Mouse (Mus musculus) left cerebral cortex, adult 9 months (tissue): Measurements from ENCODE around the gene Inha.

Source experiments
- DNase-seq, 2 experiments: peaks; one replicate each; pipeline ENCODE4 v3.0.0; 2022; ENCODE audit warnings: low spot score in 2 of 2

Gene Inha

DNA sequence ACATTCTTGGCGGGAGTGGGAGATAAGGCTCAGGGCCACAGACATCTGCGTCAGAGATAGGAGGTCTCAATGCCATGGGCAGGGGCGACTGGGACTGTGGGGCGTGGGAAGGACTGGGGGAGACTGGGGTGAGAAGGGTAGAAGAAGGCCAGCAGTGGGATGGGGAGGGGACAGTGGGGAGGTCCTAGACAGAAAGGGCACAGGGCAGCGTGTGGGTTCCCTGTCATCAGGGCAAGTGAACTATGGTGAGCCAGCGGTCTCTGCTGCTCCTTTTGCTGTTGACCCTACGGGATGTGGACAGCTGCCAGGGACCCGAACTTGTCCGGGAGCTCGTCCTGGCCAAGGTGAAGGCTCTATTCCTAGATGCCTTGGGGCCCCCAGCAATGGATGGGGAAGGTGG, at the start of gene Inha:
Gene Inha, plus strand, starts transcription at position 72 of the 400 bp plus-strand sequence.
- DNase-seq = no peak

GRCm38 (mm10) chr1:75457710-75458024, 49.2 kb upstream of the Inha start:
- no peak for DNase-seq

DNA sequence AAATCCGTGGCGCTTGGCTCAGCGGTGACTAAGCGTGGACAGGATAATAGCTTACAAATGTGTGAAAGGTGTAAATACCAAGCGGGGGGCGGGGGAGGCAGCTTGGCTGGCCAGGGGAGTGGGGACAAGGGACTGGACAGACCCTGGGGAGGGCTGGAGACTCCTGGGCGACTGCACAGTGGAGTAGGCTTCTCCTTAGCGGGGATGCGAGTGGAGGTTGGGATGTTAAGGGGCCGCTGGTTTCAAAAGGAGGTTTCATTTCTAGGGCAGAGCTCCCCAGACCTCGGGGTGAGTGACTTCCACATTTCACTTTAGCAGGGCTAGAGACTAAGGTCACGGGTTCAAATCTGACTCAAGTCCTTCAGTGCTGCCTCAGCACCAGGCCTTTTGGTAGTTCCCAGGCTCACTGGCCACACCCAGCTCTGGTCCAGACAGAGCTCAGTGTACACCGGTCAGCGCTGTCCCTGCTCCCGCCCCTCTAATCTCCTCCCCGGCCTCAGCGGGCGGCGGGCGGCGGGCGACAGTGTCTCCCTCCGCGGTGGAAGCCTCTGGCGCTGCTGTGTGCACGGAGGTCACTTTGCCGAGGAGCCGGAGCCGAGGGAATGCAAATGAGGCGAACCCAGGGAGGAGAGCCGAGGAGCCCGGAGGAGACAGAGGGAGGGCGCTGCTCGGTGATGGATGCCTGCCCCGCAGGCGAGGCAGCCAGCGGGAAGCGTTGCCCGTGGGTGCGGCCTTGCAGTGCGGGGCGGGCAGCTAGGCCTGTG, 48.7 kb upstream of the Inha start:
- DNase-seq = no peak

GRCm38 (mm10) chr1:75458789-75459684, 47.8 kb upstream of the Inha start:
- peak in 1 of 2 experiments; percentile 79 for DNase-seq

- no peak for DNase-seq
Observed at GRCm38 (mm10) chr1:75460297-75460696, 46.6 kb upstream of the Inha start.

DNA sequence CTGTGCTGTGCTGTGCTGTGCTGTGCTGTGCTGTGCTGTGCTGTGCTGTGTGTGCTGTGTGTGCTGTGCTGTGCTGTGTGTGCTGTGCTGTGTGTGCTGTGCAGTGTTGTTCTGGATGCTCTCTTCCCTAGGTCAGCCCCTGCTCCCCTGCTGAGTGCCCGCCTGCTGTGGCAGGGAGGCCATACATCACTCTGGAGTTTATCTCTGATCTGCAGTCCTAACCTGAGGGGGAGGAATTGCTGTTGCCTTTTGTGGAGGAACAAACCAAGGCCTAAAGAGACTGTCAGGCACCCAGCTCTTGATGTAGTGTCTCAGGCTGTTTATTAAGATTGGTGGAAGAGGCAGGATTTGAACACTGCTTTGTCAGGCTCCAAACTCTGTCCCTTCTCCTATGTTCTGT, 44.2 kb upstream of the Inha start:
- DNase-seq = no peak

DNA sequence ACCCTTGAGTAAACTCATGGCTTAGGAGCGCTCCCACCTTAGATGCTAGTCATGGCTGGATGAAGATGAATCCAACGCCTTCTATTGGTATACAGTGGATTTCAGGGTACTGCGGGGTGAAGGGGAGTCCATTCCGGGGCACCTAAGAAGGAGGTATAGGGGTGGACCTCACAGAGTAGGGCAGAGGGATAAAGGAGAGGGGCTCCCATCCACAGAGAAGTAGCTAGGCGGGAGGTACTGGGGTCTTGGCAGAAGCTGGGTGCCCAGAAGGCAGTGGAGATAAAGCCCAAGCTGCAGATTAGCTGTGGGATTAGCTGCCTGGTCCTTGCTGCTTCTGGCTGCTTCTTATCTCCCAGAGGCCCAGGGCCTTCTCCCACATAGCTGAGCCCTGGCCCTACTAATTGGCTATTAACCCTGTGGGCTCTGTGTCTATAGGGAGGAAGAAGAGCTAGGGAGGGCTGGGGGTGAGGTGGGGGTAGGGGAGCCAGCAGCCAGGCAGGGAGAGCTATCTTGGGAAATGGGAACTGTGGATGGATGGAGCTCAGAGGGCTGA, 43.1 kb upstream of the Inha start:
- no peak for DNase-seq

- DNase-seq = peak in 1 of 2 experiments; percentile 88
Observed at GRCm38 (mm10) chr1:75467215-75467927, 39.5 kb upstream of the Inha start.

- DNase-seq = no peak
Observed at GRCm38 (mm10) chr1:75469287-75469825, 37.5 kb upstream of the Inha start.

DNA sequence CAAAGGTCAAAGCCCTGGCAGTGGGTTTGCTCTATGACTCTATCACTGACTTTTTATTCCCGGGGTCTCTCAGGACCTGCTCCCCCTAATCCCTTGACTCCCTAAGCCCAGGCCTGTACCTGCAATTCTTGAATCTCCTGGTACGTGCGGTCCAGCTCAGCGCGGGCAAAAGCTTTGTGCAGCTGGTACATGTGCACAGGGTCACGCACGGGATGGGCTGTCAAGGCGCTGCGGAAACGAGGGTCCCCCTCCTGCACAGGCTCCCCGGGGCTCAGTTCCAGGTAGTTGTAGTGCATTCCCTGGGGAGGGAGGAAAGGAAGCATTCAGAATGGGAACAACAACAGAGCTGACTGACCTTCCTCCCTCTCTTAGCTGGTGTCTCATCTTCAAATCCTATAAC, 30.4 kb upstream of the Inha start:
- no peak for DNase-seq

- DNase-seq = peak in 1 of 2 experiments; percentile 85
Observed at GRCm38 (mm10) chr1:75477264-75477965, 29.5 kb upstream of the Inha start.

GRCm38 (mm10) chr1:75477966-75478290, 28.9 kb upstream of the Inha start:
- no peak for DNase-seq

DNA sequence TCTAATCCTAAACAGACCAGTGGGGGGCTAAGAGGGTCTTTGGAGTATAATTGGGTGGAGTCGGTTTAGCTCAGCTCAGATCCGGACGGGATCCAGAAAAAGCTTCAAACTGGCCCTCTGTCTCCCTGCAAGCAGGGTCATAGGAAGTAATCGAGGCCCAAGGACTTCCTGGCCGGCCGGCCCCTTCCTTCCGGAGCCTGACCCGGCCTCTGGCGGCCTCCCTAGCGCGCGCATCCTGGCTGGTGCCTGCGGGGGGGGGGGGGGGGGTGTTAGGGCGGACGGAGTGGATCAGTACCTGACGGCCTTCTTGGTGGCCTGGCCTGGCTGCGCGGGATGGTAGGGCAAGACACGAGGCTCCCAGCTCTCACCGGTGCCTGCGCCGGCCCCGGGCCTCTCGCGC, 28.4 kb upstream of the Inha start:
- no peak for DNase-seq

DNA sequence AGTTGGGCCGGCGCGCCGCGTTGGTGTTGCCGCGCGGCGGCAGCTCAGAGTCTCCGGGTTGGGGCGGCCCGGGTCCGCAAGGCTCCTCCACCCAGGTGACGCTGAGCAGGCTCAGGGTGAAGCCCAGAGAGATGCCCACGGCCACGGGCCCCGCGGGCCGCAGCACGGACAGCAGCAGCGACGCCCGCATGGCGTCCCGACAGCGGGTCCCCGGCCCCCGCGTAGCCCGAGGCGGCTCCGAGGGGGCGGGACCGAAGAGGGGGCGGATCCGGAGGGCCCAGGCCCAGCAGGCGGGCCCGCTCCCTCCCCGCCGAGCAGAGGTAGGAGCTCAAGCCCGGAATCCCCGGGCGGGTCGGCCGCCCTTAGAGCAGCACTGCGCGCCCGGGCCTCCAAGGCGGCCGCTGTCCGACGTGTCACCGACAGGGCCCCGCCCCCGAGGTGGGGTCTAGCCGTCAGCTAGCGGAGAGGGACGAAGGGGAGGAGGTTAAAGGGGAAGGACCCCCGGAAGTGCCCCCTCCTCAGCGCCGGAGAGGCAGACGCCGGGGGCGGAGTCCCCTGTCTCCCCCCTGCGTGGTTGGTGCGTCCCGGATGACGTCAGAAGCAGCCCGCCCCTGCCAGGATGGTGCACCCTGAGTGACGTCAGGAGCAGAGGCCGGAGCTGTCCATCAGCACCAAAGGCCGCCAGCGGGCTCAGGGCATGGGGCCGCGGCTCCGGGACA, 27.8 kb upstream of the Inha start, which contains the start of the genes Chpf and Tmem198:
Gene Chpf, minus strand, starts transcription at position 392 of the 719 bp plus-strand sequence.
Gene Tmem198, plus strand, starts transcription at position 617 of the 719 bp plus-strand sequence.
- peak; percentile 91 to 98 for DNase-seq

GRCm38 (mm10) chr1:75479635-75479989, 27.3 kb upstream of the Inha start:
- no peak for DNase-seq

DNA sequence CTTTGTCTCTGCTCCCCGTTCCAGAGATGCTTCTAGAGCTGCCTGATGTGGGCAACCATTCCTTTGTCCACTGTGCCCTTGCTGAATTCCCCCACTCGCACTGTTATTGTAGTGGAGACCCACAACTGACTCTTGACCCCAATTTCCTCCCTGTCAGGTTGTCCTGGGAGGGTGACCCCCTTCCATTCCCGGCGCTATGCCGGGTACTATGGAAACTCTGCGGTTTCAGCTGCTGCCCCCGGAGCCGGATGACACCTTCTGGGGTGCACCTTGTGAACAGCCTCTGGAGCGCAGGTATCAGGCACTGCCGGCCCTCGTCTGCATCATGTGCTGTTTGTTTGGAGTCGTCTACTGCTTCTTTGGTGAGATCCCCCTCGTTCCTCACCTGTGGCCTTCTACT, 26.8 kb upstream of the Inha start:
- DNase-seq = no peak

GRCm38 (mm10) chr1:75480735-75481134, 26.1 kb upstream of the Inha start:
- no peak for DNase-seq

DNA sequence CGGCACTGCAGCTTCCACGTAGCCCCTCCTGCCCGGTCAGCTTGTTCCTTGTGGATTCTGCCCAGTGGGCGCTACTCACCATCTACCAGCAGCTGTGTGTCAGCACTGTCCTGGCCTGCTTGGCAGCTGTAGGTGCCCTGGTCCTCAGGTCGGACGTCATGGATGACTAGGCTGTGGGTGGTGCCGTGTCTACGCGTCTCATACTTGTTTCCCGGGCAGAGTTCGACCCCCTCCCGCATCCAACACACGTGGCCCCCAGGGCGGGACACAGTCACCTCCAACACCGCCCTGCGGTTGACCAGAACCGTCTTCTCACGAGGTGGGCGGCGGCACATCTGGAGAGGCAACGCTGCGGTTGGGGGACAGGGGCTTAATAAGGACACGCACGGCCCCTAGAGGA, 20.3 kb upstream of the Inha start:
- peak in 1 of 2 experiments; percentile 31 for DNase-seq

- no peak for DNase-seq
Observed at GRCm38 (mm10) chr1:75487040-75487404, 19.9 kb upstream of the Inha start.

- DNase-seq = peak in 1 of 2 experiments; percentile 67
Observed at GRCm38 (mm10) chr1:75487405-75488161, 19.3 kb upstream of the Inha start.
